Mouse (Mus musculus) layer of hippocampus, adult 18-20 months (tissue): ENCODE results near the gene Srpk2. TPM values are rescaled to one million over a fixed set of nuclear protein-coding genes. Genes with fewer than 3 reads are reported as not detected.
"Not testable (repeated sequence)": the region's sequence is repeated elsewhere in the genome, so short reads cannot be mapped to it uniquely, and the experiment has no call there.

Experiments used
- DNase-seq, 2 experiments: peaks; one replicate each; pipeline ENCODE4 v3.0.0; 2022; ENCODE audit warnings: low spot score in 2 of 2
- total RNA-seq, 2 experiments: library from RNA; stranded (reverse); gene quantifications; 2 replicates each; pipeline ENCODE4 v1.2.3; 2021

Srpk2 gene
- total RNA-seq, 2 experiments from 2014 or later: 142 to 148 TPM

- DNase-seq: peak; percentile 58 to 72
Measured at GRCm38 (mm10) chr5:23674829-23675498, 9.5 kb downstream of the Srpk2 start.

- DNase-seq: no peak
Measured at GRCm38 (mm10) chr5:23672136-23672535, 12.3 kb downstream of the Srpk2 start.

GRCm38 (mm10) chr5:23670880-23671279 lies 13.5 kb downstream of the Srpk2 start:
- DNase-seq: no peak

- DNase-seq: no peak
Measured at GRCm38 (mm10) chr5:23665906-23666305, 18.5 kb downstream of the Srpk2 start.

- no peak for DNase-seq
Measured at GRCm38 (mm10) chr5:23661191-23661590, 23.2 kb downstream of the Srpk2 start.

GRCm38 (mm10) chr5:23658017-23658416 lies 26.4 kb downstream of the Srpk2 start:
- DNase-seq: no peak

- DNase-seq: peak in 1 of 2 experiments; percentile 20
Measured at GRCm38 (mm10) chr5:23656590-23656989, 27.8 kb downstream of the Srpk2 start.

- DNase-seq: no peak
Measured at GRCm38 (mm10) chr5:23655030-23655429, 29.4 kb downstream of the Srpk2 start.

- DNase-seq: no peak
Measured at GRCm38 (mm10) chr5:23652326-23652725, 32.1 kb downstream of the Srpk2 start.

GRCm38 (mm10) chr5:23651786-23652185 lies 32.6 kb downstream of the Srpk2 start:
- no peak for DNase-seq

GRCm38 (mm10) chr5:23650504-23650903 lies 33.9 kb downstream of the Srpk2 start:
- no peak for DNase-seq

- DNase-seq: no peak
Measured at GRCm38 (mm10) chr5:23649246-23649645, 35.2 kb downstream of the Srpk2 start.

- no peak for DNase-seq
Measured at GRCm38 (mm10) chr5:23645671-23646070, 38.7 kb downstream of the Srpk2 start.

GRCm38 (mm10) chr5:23639193-23639592 lies 45.2 kb downstream of the Srpk2 start:
- not testable (repeated sequence) for DNase-seq

GRCm38 (mm10) chr5:23638023-23638422 lies 46.4 kb downstream of the Srpk2 start:
- DNase-seq: no peak

GRCm38 (mm10) chr5:23637337-23637736 lies 47.1 kb downstream of the Srpk2 start:
- DNase-seq: no peak

- DNase-seq: no peak
Measured at GRCm38 (mm10) chr5:23631490-23631889, 52.9 kb downstream of the Srpk2 start.

- DNase-seq: no peak
Measured at GRCm38 (mm10) chr5:23627221-23627620, 57.2 kb downstream of the Srpk2 start.

- DNase-seq: no peak
Measured at GRCm38 (mm10) chr5:23626173-23626572, 58.2 kb downstream of the Srpk2 start.

GRCm38 (mm10) chr5:23620621-23621020 lies 63.8 kb downstream of the Srpk2 start:
- no peak for DNase-seq

- DNase-seq: no peak
Measured at GRCm38 (mm10) chr5:23618656-23619055, 65.8 kb downstream of the Srpk2 start.

- no peak for DNase-seq
Measured at GRCm38 (mm10) chr5:23617104-23617415, 67.4 kb downstream of the Srpk2 start.

GRCm38 (mm10) chr5:23616270-23617103 lies 67.9 kb downstream of the Srpk2 start:
- peak; percentile 42 to 79 for DNase-seq
